Mouse (Mus musculus): Measurements from ENCODE around the gene Adra2c. TPM values are rescaled to one million over a fixed set of nuclear protein-coding genes. Genes with fewer than 3 reads are reported as not detected.

Gene Adra2c
- polyA plus RNA-seq, 1 experiment: not detected

DNA sequence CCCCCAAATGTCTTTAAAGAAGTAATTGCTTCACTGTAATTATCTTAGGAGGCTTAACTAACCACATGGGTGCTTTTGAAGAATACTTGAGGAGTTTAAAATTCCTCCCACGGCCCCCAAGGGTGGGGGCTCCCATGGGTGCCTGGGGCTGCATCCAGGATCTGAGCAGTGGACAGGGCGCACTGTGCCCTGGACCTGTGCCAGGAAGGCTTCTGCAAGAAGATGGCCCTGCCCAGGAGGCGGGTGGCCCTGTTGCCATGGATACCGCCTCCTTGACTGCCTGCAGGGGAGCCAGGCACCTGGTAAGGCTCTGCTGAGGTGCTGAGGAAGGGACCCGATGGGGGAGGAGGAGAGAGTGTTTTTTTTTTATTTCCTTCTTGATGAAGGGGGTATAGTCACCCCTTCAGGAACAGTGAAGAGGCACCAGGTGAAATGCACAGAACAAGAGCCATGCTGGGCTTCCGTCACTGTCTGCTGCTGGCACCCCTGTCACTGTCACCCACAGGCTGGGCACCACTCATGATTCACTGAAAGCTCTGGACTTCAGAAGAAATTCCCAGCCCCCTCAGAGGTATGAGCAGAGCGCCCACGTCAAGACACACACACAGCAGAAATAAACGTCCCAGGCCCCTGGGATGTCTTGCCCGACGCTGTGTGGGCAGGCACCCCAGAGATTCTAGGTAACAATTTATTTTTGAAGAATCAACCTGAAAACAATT is 32.4 kb upstream of the Adra2c start:
- Histone ChIP-seq H3K4me3 (ENCODE audit: low read depth, low read length) (no peak overlapping the region), H3K4me1 (ENCODE audit: control insufficient read depth, insufficient read depth, low read length) (no peaks in the 10 kb centered on the region), H3K36me3 (ENCODE audit: control insufficient read depth, insufficient read depth, low read length, poor library complexity, severe bottlenecking) (no peaks in the 10 kb centered on the region), H3K27me3 (ENCODE audit: control insufficient read depth, insufficient read depth, low read length, poor library complexity, severe bottlenecking) (no peaks in the 10 kb centered on the region), H3K9me3 (replicated peaks; ENCODE audit: control insufficient read depth, insufficient read depth, low read length, poor library complexity, severe bottlenecking) (no peaks in the 10 kb centered on the region), H3K9ac (ENCODE audit: low read depth, poor library complexity, severe bottlenecking) (no peak overlapping the region), H3K27ac (ENCODE audit: insufficient read depth, low read length) (no peak overlapping the region)
- no peak for TF ChIP-seq EP300 (IDR thresholded peaks at IDR 0.05; ENCODE audit: insufficient read depth, low read depth, low read length)
- no peak for TF ChIP-seq CTCF (IDR thresholded peaks at IDR 0.05; ENCODE audit: low read depth, low read length)
- no peak for TF ChIP-seq POLR2A (IDR thresholded peaks at IDR 0.05; ENCODE audit: insufficient read depth, low read length)

DNA sequence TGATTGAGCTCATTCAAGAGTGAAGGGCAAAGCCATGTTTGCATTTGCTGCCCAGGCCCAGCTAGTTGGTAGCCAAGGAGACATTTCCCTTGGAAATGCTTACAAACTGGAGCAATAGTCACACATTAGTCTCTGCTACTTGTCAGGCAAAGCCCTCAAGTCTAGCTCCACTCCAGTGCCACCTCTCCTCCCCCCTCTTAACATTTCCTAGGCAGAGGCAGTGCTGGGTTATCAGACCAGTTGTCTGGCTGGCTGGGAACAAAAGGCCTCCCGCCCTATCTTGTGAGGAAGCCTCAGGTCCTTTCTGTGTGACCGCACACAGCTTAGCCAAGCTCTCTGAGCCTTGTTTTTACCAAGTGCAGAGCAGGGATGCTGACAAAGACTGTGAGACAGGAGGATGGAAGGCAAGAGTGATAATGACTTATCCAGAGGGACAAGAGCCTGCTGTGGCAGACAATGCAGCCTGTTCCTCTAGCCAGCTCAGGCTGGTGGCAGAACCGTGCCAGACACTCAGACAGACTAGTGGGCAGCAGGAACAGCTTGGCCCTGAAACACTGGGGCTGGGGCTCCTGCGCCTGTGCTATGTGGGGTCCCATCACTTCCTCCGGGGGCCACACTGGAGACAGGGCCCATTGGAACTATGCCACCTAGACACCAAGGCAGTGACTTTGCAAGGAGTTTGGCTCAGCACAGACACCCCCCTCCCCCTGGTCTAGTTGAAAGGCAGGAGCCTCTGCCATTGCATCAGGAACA is 23.0 kb upstream of the Adra2c start:
- Histone ChIP-seq H3K36me3 (ENCODE audit: control insufficient read depth, insufficient read depth, low read length, poor library complexity, severe bottlenecking) (no peaks in the 10 kb centered on the region), H3K9me3 (replicated peaks; ENCODE audit: control insufficient read depth, insufficient read depth, low read length, poor library complexity, severe bottlenecking) (no peaks in the 10 kb centered on the region), H3K4me1 (ENCODE audit: control insufficient read depth, insufficient read depth, low read length) (no peaks in the 10 kb centered on the region), H3K4me3 (ENCODE audit: low read depth, low read length) (no peak overlapping the region), H3K9ac (ENCODE audit: low read depth, poor library complexity, severe bottlenecking) (no peak overlapping the region), H3K27me3 (ENCODE audit: control insufficient read depth, insufficient read depth, low read length, poor library complexity, severe bottlenecking) (no peaks in the 10 kb centered on the region), H3K27ac (ENCODE audit: insufficient read depth, low read length) (no peak overlapping the region)
- TF ChIP-seq EP300 (IDR thresholded peaks at IDR 0.05; ENCODE audit: insufficient read depth, low read depth, low read length) (no peak), CTCF (IDR thresholded peaks at IDR 0.05; ENCODE audit: low read depth, low read length) (no peak), POLR2A (IDR thresholded peaks at IDR 0.05; ENCODE audit: insufficient read depth, low read length) (no peak)

DNA sequence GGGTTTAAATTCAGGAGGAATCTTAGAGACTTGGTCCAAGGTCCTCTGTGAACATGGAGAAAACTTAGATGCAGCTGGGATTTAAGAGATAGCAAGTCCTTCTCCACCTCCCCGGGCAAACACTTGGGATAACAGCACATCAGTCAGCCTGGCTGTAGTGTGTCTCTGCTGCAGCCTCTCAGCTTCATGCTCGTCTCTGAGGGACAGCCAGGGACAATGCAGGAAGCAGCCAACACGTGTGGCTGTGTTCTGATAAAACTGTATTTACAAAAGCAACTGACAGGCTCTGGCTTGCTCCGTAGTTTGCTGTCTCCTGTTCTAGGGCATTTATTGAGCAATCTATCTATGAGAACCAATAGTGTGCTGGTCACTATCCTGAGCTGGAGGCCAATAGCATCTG is 14.4 kb upstream of the Adra2c start:
- H3K9me3 ChIP-seq (replicated peaks; ENCODE audit: control insufficient read depth, insufficient read depth, low read length, poor library complexity, severe bottlenecking): no peaks in the 10 kb centered on the region
- no peaks in the 10 kb centered on the region for H3K36me3 ChIP-seq (ENCODE audit: control insufficient read depth, insufficient read depth, low read length, poor library complexity, severe bottlenecking)
- H3K9ac ChIP-seq (ENCODE audit: low read depth, poor library complexity, severe bottlenecking): no peak overlapping the region
- no peaks in the 10 kb centered on the region for H3K4me1 ChIP-seq (ENCODE audit: control insufficient read depth, insufficient read depth, low read length)
- H3K27ac ChIP-seq (ENCODE audit: insufficient read depth, low read length): no peak overlapping the region
- H3K4me3 ChIP-seq (ENCODE audit: low read depth, low read length): no peak overlapping the region
- TF ChIP-seq EP300 (IDR thresholded peaks at IDR 0.05; ENCODE audit: insufficient read depth, low read depth, low read length): no peak
- no peak for TF ChIP-seq CTCF (IDR thresholded peaks at IDR 0.05; ENCODE audit: low read depth, low read length)
- TF ChIP-seq POLR2A (IDR thresholded peaks at IDR 0.05; ENCODE audit: insufficient read depth, low read length): no peak
- no peaks in the 10 kb centered on the region for H3K27me3 ChIP-seq (ENCODE audit: control insufficient read depth, insufficient read depth, low read length, poor library complexity, severe bottlenecking)

DNA sequence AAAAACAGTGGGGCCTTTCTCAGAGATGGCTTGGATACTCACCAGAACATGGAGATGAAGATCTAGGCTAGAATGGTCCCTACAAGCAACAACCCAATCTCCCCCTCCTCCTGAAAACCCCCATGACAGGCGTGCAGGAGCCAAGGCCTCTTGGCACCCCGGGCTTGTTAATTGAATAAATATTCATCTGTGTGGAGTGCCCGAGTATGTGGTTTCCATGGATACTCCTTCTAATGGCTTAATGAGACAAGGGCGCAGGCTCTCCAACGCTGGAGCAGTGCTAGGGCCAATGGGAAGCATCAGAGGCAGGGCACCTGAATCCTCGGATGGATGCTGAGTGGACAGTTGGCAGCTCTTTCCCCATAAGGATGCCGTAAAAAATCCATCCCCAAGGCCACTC is 10.6 kb upstream of the Adra2c start:
- Histone ChIP-seq H3K27ac (ENCODE audit: insufficient read depth, low read length) (no peak overlapping the region), H3K36me3 (ENCODE audit: control insufficient read depth, insufficient read depth, low read length, poor library complexity, severe bottlenecking) (no peaks in the 10 kb centered on the region), H3K9me3 (replicated peaks; ENCODE audit: control insufficient read depth, insufficient read depth, low read length, poor library complexity, severe bottlenecking) (no peaks in the 10 kb centered on the region), H3K27me3 (ENCODE audit: control insufficient read depth, insufficient read depth, low read length, poor library complexity, severe bottlenecking) (no peaks in the 10 kb centered on the region), H3K4me1 (ENCODE audit: control insufficient read depth, insufficient read depth, low read length) (no peaks in the 10 kb centered on the region), H3K4me3 (ENCODE audit: low read depth, low read length) (no peak overlapping the region), H3K9ac (ENCODE audit: low read depth, poor library complexity, severe bottlenecking) (no peak overlapping the region)
- TF ChIP-seq CTCF (IDR thresholded peaks at IDR 0.05; ENCODE audit: low read depth, low read length): no peak

DNA sequence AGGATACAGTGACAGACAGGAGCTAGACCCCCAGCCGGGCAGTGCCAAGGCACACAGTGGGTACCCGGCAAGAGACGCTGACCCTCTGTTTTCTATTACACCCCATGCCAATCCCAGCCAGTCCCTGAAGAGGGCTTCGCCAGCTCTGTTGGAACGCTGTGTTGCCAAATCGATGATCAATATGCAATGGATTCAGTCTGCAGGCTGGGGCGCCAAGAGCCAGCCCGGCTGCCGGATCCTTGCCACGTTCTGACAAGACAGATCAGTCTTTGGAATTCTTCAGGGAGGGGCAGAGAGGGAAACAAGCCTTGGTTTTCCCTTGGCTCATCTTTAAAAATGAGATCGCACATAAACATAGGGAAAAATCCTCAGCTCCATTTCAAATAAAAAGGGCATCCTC is 2.8 kb upstream of the Adra2c start:
- Histone ChIP-seq H3K9ac (ENCODE audit: low read depth, poor library complexity, severe bottlenecking) (no peak overlapping the region), H3K4me3 (ENCODE audit: low read depth, low read length) (no peak overlapping the region), H3K27ac (ENCODE audit: insufficient read depth, low read length) (no peak overlapping the region), H3K4me1 (ENCODE audit: control insufficient read depth, insufficient read depth, low read length) (no peaks in the 10 kb centered on the region), H3K36me3 (ENCODE audit: control insufficient read depth, insufficient read depth, low read length, poor library complexity, severe bottlenecking) (no peaks in the 10 kb centered on the region), H3K27me3 (ENCODE audit: control insufficient read depth, insufficient read depth, low read length, poor library complexity, severe bottlenecking) (peaks cover 8% of the 10 kb centered on the region), H3K9me3 (replicated peaks; ENCODE audit: control insufficient read depth, insufficient read depth, low read length, poor library complexity, severe bottlenecking) (no peaks in the 10 kb centered on the region)
- TF ChIP-seq EP300 (IDR thresholded peaks at IDR 0.05; ENCODE audit: insufficient read depth, low read depth, low read length) (no peak), CTCF (IDR thresholded peaks at IDR 0.05; ENCODE audit: low read depth, low read length) (no peak), POLR2A (IDR thresholded peaks at IDR 0.05; ENCODE audit: insufficient read depth, low read length) (no peak)
